Mouse (Mus musculus) liver, embryonic 16.5 days (tissue): ENCODE measurements around the gene Icmt. TPM values are rescaled to one million over a fixed set of nuclear protein-coding genes. Genes with fewer than 3 reads are reported as not detected.

ENCODE experiments used
- ATAC-seq: fragments of 200-750 bp; cut with Nextera tagmentation; 2 replicates; pipeline ENCODE4 v1.8.0; 2017; ENCODE audit warnings: low read depth, mild to moderate bottlenecking, moderate number of reproducible peaks, moderate library complexity
- H3K27ac ChIP-seq: fragments of 300-500 bp; sonication (generic); 2 replicates; pipeline ENCODE4 v1.5.1; 2014; ENCODE audit warnings: mild to moderate bottlenecking, low read length
- H3K27me3 ChIP-seq: fragments of 300-500 bp; sonication (generic); 2 replicates; pipeline ENCODE4 v1.6.1; 2014; ENCODE audit warnings: low read depth, low read length, mixed read lengths; ENCODE audit not compliant: control insufficient read depth, insufficient read depth
- H3K36me3 ChIP-seq: fragments of 300-500 bp; sonication (generic); 2 replicates; pipeline ENCODE4 v1.6.1; 2014; ENCODE audit warnings: mild to moderate bottlenecking; ENCODE audit not compliant: control insufficient read depth, insufficient read depth
- H3K4me1 ChIP-seq: fragments of 300-500 bp; sonication (generic); 2 replicates; pipeline ENCODE4 v1.6.1; 2014; ENCODE audit warnings: low read depth, low read length, mixed read lengths; ENCODE audit not compliant: control insufficient read depth
- H3K4me2 ChIP-seq: fragments of 300-500 bp; sonication (generic); 2 replicates; pipeline ENCODE4 v1.6.1; 2014; ENCODE audit warnings: low read depth, low read length, mixed read lengths
- H3K4me3 ChIP-seq: fragments of 300-500 bp; sonication (generic); 2 replicates; pipeline ENCODE4 v1.5.1; 2014; ENCODE audit warnings: low read depth, mild to moderate bottlenecking, low read length
- H3K9ac ChIP-seq: fragments of 300-500 bp; sonication (generic); 2 replicates; pipeline ENCODE4 v1.6.1; 2014; ENCODE audit warnings: low read depth, low read length
- H3K9me3 ChIP-seq: fragments of 300-500 bp; sonication (generic); replicated peaks from 2 replicates; pipeline ENCODE4 v1.6.1; 2016; ENCODE audit warnings: low read length; ENCODE audit not compliant: control insufficient read depth
- WGBS: fragments of 180-500 bp; shearing (Covaris S2); extraction: QIAGEN DNeasy Blood & Tissue Kit; methylation state at CpG from one replicate; pipeline ENCODE4 v1.1.7; 2014; ENCODE audit not compliant: insufficient replicate concordance; 5-methylcytosine and 5-hydroxymethylcytosine counted together
- polyA plus RNA-seq: library from polyadenylated mRNA; unstranded; fragments of >200 nt; fragmentation: Nextera tagmentation; extraction: Ambion mirVana; gene quantifications from 2 replicates; pipeline ENCODE4 v1.2.1, GENCODE M21; 2015

Icmt gene
- polyA plus RNA-seq, 1 experiment from 2014 or later, result 5.9 TPM

DNA sequence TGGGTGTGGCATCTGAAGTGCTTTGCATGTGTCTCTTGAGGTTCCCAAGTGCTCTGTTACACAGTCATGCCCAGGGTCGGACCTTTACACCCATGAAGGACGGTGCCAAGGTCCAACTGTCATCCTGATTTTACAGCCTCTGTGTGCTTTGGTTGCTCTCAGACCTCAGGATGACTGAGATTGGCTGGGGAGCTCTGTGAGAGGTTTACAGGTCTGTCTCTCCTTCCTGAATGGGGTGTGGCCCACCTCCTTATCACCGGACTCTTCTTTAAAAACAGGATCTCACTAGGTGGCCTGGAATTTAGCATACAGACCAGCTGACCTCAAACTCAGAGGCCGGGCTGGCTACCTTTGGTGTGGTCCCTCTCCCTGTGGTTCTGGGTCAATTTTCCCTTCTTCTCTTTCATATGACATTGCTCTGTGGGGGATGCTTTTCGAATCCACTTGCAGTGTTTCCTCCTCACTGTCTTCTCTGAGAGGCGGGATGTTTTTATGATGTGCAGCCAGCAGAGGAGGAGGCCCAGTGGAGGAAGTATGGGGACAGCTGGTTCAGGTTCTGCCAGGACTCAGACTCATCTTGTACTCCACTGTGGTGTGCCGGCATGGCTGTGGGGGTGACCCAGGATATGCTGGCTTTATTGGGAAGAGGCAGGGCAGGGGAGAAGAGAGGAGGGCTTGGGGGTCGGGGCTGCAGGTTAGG lies 53.8 kb downstream of the Icmt start:
- Histone ChIP-seq H3K4me1 (no peaks in the 10 kb centered on the region), H3K4me3 (no peak overlapping the region), H3K27ac (no peak overlapping the region), H3K36me3 (no peaks in the 10 kb centered on the region), H3K27me3 (peaks cover 21% of the 10 kb centered on the region), H3K9ac (no peak overlapping the region), H3K9me3 (no peaks in the 10 kb centered on the region), H3K4me2 (no peak overlapping the region)
- 22% methylated on average over 8 of the region's 8 CpGs for WGBS
- ATAC-seq, result no peak

GRCm38 (mm10) chr4:152351422-152352305 lies 54.6 kb downstream of the Icmt start:
- no peak overlapping the region for H3K9ac ChIP-seq
- peaks cover 21% of the 10 kb centered on the region for H3K27me3 ChIP-seq
- ATAC-seq, result no peak
- no peak overlapping the region for H3K27ac ChIP-seq
- H3K4me1 ChIP-seq, result no peaks in the 10 kb centered on the region
- H3K4me2 ChIP-seq, result no peak overlapping the region
- H3K36me3 ChIP-seq, result no peaks in the 10 kb centered on the region
- 12% methylated on average over 14 of the region's 14 CpGs for WGBS
- no peaks in the 10 kb centered on the region for H3K9me3 ChIP-seq
- H3K4me3 ChIP-seq, result no peak overlapping the region

- Histone ChIP-seq H3K27ac (no peak overlapping the region), H3K9ac (no peak overlapping the region)
Observed at GRCm38 (mm10) chr4:152353886-152354637, 57.0 kb downstream of the Icmt start.

GRCm38 (mm10) chr4:152355672-152356071 lies 58.6 kb downstream of the Icmt start:
- no peak overlapping the region for H3K4me3 ChIP-seq
- 52% methylated on average over 7 of the region's 7 CpGs for WGBS
- no peaks in the 10 kb centered on the region; the same call in 1 of the 2 replicates for H3K4me1 ChIP-seq
- no peak overlapping the region for H3K9ac ChIP-seq
- H3K36me3 ChIP-seq, result no peaks in the 10 kb centered on the region
- no peaks in the 10 kb centered on the region for H3K9me3 ChIP-seq
- ATAC-seq, result no peak
- H3K27me3 ChIP-seq, result peaks cover 15% of the 10 kb centered on the region; the same call in 1 of the 2 replicates
- no peak overlapping the region for H3K4me2 ChIP-seq
- no peak overlapping the region for H3K27ac ChIP-seq

More at GRCm38 (mm10) chr4:152353886-152354637, 57.0 kb downstream of the Icmt start:
- H3K4me3 ChIP-seq, result no peak overlapping the region
- H3K9me3 ChIP-seq, result no peaks in the 10 kb centered on the region
- no peaks in the 10 kb centered on the region for H3K36me3 ChIP-seq
- no peak overlapping the region for H3K4me2 ChIP-seq
- H3K27me3 ChIP-seq, result peaks cover 21% of the 10 kb centered on the region
- ATAC-seq, result no peak
- no peaks in the 10 kb centered on the region for H3K4me1 ChIP-seq
- WGBS, result 60% methylated on average over 14 of the region's 14 CpGs

Other genes with a start within 250 kb of the Icmt start
- gene Plekhg5, start 224.7 kb upstream of the Icmt start, polyA plus RNA-seq, result 4.8 and 5.1 TPM in 2 replicates
- gene Tnfrsf25, start 181.3 kb upstream of the Icmt start, polyA plus RNA-seq, result 0.12 and 0.25 TPM in 2 replicates
- 1.1 and 2.3 TPM in 2 replicates for gene Espn, start 144.9 kb upstream of the Icmt start, polyA plus RNA-seq
- not detected in 2 replicates for gene Hes2, start 138.4 kb upstream of the Icmt start, polyA plus RNA-seq
- 11.9 and 12.0 TPM in 2 replicates for gene Acot7, start 119.1 kb upstream of the Icmt start, polyA plus RNA-seq
- 0.34 and 0.59 TPM in 2 replicates for gene Gpr153, start 23.0 kb upstream of the Icmt start, polyA plus RNA-seq
- gene Hes3, start 5.6 kb upstream of the Icmt start, polyA plus RNA-seq, result not detected in 2 replicates
- not detected in 2 replicates for gene Rnf207, start 21.8 kb downstream of the Icmt start, polyA plus RNA-seq
- gene Rpl22, start 28.5 kb downstream of the Icmt start, polyA plus RNA-seq, result 161 and 209 TPM in 2 replicates
- gene Chd5, start 41.4 kb downstream of the Icmt start, polyA plus RNA-seq, result 0.04 TPM in 1 of 2 replicates, not detected in the other
- 0.15 and 0.18 TPM in 2 replicates for gene Nphp4, start 179.5 kb downstream of the Icmt start, polyA plus RNA-seq
- 7.8 and 8.5 TPM in 2 replicates for gene Kcnab2, start 180.6 kb downstream of the Icmt start, polyA plus RNA-seq